Mouse (Mus musculus) intestine, embryonic 16.5 days (tissue): Measurements from ENCODE around the gene Arhgap31. TPM values are rescaled to one million over a fixed set of nuclear protein-coding genes. Genes with fewer than 3 reads are reported as not detected.
A peak's percentile ranks its signal among the peaks of the same experiment; 100 is the strongest.

ENCODE experiments used
- ATAC-seq: fragments of 200-750 bp; cut with Nextera tagmentation; 2 replicates; pipeline ENCODE4 v1.8.0; 2017; ENCODE audit warnings: moderate TSS enrichment, moderate library complexity
- H3K27ac ChIP-seq: fragments of 300-500 bp; sonication (generic); 2 replicates; pipeline ENCODE4 v1.5.1; 2014; ENCODE audit warnings: mild to moderate bottlenecking, low read length
- H3K27me3 ChIP-seq: fragments of 300-500 bp; sonication (generic); replicated peaks from 2 replicates; pipeline ENCODE4 v1.6.1; 2014; ENCODE audit warnings: low read length, control low read depth, mixed read lengths; ENCODE audit not compliant: control insufficient read depth, insufficient read depth
- H3K36me3 ChIP-seq: fragments of 300-500 bp; sonication (generic); 2 replicates; pipeline ENCODE4 v1.6.1; 2014; ENCODE audit warnings: low read length, control low read depth; ENCODE audit not compliant: control insufficient read depth, insufficient read depth
- H3K4me1 ChIP-seq: fragments of 300-500 bp; sonication (generic); 2 replicates; pipeline ENCODE4 v1.6.1; 2014; ENCODE audit warnings: low read length, control low read depth, mixed read lengths; ENCODE audit not compliant: control insufficient read depth, insufficient read depth
- H3K4me2 ChIP-seq: fragments of 300-500 bp; sonication (generic); 2 replicates; pipeline ENCODE4 v1.6.1; 2014; ENCODE audit warnings: low read depth, low read length, control low read depth
- H3K4me3 ChIP-seq: fragments of 300-500 bp; sonication (generic); 2 replicates; pipeline ENCODE4 v1.5.1; 2014; ENCODE audit warnings: mild to moderate bottlenecking, low read length
- H3K9ac ChIP-seq: fragments of 300-500 bp; sonication (generic); 2 replicates; pipeline ENCODE4 v1.6.1; 2014; ENCODE audit warnings: low read depth, low read length
- H3K9me3 ChIP-seq: fragments of 300-500 bp; sonication (generic); 2 replicates; pipeline ENCODE4 v1.6.1; 2016; ENCODE audit warnings: low read length, control low read depth; ENCODE audit not compliant: control insufficient read depth
- WGBS: fragments of 180-500 bp; shearing (Covaris S2); extraction: QIAGEN DNeasy Blood & Tissue Kit; methylation state at CpG from one replicate; pipeline ENCODE4 v1.1.7; 2014; 5-methylcytosine and 5-hydroxymethylcytosine counted together
- polyA plus RNA-seq: library from polyadenylated mRNA; unstranded; fragments of >200 nt; fragmentation: Nextera tagmentation; extraction: Ambion mirVana; gene quantifications from 2 replicates; pipeline ENCODE4 v1.2.1, GENCODE M21; 2015

The Arhgap31 gene
- polyA plus RNA-seq, 1 experiment from 2014 or later, result 5.7 TPM

- Histone ChIP-seq H3K27me3 (no peaks in the 10 kb centered on the region), H3K4me2 (no peak overlapping the region), H3K27ac (no peak overlapping the region), H3K4me3 (no peak overlapping the region), H3K9ac (no peak overlapping the region), H3K4me1 (0 out of 2 replicates have a peak, but pooled peaks cover 4% of the 10 kb centered on the region), H3K9me3 (no peaks in the 10 kb centered on the region), H3K36me3 (peaks cover 6% of the 10 kb centered on the region)
- WGBS, result 78% methylated on average over 12 of the region's 12 CpGs
- ATAC-seq, result peak; percentile 71
Measured at GRCm38 (mm10) chr16:38592026-38592678, 120.9 kb downstream of the Arhgap31 start.

GRCm38 (mm10) chr16:38591506-38591905, 121.6 kb downstream of the Arhgap31 start:
- Histone ChIP-seq H3K9ac (no peak overlapping the region), H3K27ac (no peak overlapping the region), H3K4me3 (no peak overlapping the region), H3K36me3 (peaks cover 9% of the 10 kb centered on the region), H3K27me3 (no peaks in the 10 kb centered on the region), H3K4me1 (0 out of 2 replicates have a peak, but pooled peaks cover 4% of the 10 kb centered on the region), H3K4me2 (no peak overlapping the region), H3K9me3 (no peaks in the 10 kb centered on the region)
- no peak for ATAC-seq
- WGBS, result 81% methylated on average over 3 of the region's 3 CpGs

GRCm38 (mm10) chr16:38587572-38587971, 125.5 kb downstream of the Arhgap31 start:
- H3K4me1 ChIP-seq, result 0 out of 2 replicates have a peak, but pooled peaks cover 4% of the 10 kb centered on the region
- H3K9ac ChIP-seq, result no peak overlapping the region
- no peak overlapping the region for H3K4me2 ChIP-seq
- WGBS, result 83% methylated on average over 4 of the region's 4 CpGs
- H3K27ac ChIP-seq, result no peak overlapping the region
- H3K4me3 ChIP-seq, result no peak overlapping the region
- ATAC-seq, result no peak
- H3K36me3 ChIP-seq, result peaks cover 22% of the 10 kb centered on the region
- no peaks in the 10 kb centered on the region for H3K27me3 ChIP-seq
- no peaks in the 10 kb centered on the region for H3K9me3 ChIP-seq

GRCm38 (mm10) chr16:38587163-38587562, 125.9 kb downstream of the Arhgap31 start:
- Histone ChIP-seq H3K36me3 (peaks cover 22% of the 10 kb centered on the region), H3K9me3 (no peaks in the 10 kb centered on the region), H3K27ac (no peak overlapping the region), H3K27me3 (no peaks in the 10 kb centered on the region), H3K9ac (no peak overlapping the region), H3K4me1 (0 out of 2 replicates have a peak, but pooled peaks cover 4% of the 10 kb centered on the region), H3K4me2 (no peak overlapping the region), H3K4me3 (no peak overlapping the region)
- 91% methylated on average over 5 of the region's 5 CpGs for WGBS
- no peak for ATAC-seq

GRCm38 (mm10) chr16:38585186-38585585, 127.9 kb downstream of the Arhgap31 start:
- H3K4me1 ChIP-seq, result no peaks in the 10 kb centered on the region
- no peak overlapping the region for H3K4me3 ChIP-seq
- no peak overlapping the region for H3K27ac ChIP-seq
- no peak overlapping the region for H3K9ac ChIP-seq
- H3K9me3 ChIP-seq, result no peaks in the 10 kb centered on the region
- no peaks in the 10 kb centered on the region for H3K27me3 ChIP-seq
- 89% methylated on average over 5 of the region's 5 CpGs for WGBS
- H3K4me2 ChIP-seq, result no peak overlapping the region
- H3K36me3 ChIP-seq, result peaks cover 16% of the 10 kb centered on the region
- ATAC-seq, result no peak

GRCm38 (mm10) chr16:38584761-38585160, 128.3 kb downstream of the Arhgap31 start:
- Histone ChIP-seq H3K36me3 (peaks cover 16% of the 10 kb centered on the region), H3K4me1 (no peaks in the 10 kb centered on the region), H3K4me3 (no peak overlapping the region), H3K9ac (no peak overlapping the region), H3K27ac (no peak overlapping the region), H3K27me3 (no peaks in the 10 kb centered on the region), H3K9me3 (no peaks in the 10 kb centered on the region), H3K4me2 (no peak overlapping the region)
- ATAC-seq, result no peak
- 87% methylated on average over 7 of the region's 7 CpGs for WGBS

- Histone ChIP-seq H3K9me3 (no peaks in the 10 kb centered on the region), H3K9ac (no peak overlapping the region), H3K27me3 (no peaks in the 10 kb centered on the region), H3K27ac (no peak overlapping the region), H3K36me3 (peaks cover 8% of the 10 kb centered on the region), H3K4me1 (no peaks in the 10 kb centered on the region), H3K4me2 (no peak overlapping the region), H3K4me3 (no peak overlapping the region)
- 98% methylated on average over 3 of the region's 3 CpGs for WGBS
- no peak for ATAC-seq
Measured at GRCm38 (mm10) chr16:38571481-38571880, 141.6 kb downstream of the Arhgap31 start.

- Histone ChIP-seq H3K36me3 (peaks cover 2% of the 10 kb centered on the region), H3K9ac (no peak overlapping the region), H3K4me2 (no peak overlapping the region), H3K4me1 (peaks cover 7% of the 10 kb centered on the region), H3K27ac (no peak overlapping the region), H3K4me3 (no peak overlapping the region), H3K9me3 (no peaks in the 10 kb centered on the region), H3K27me3 (no peaks in the 10 kb centered on the region)
- 92% methylated on average over 5 of the region's 5 CpGs for WGBS
- no peak for ATAC-seq
Measured at GRCm38 (mm10) chr16:38568192-38568591, 144.9 kb downstream of the Arhgap31 start.

GRCm38 (mm10) chr16:38563516-38563915, 149.6 kb downstream of the Arhgap31 start:
- no peaks in the 10 kb centered on the region for H3K9me3 ChIP-seq
- H3K27ac ChIP-seq, result no peak overlapping the region
- WGBS, result 30% methylated on average over 10 of the region's 10 CpGs
- H3K36me3 ChIP-seq, result no peaks in the 10 kb centered on the region
- H3K4me1 ChIP-seq, result peaks cover 7% of the 10 kb centered on the region
- no peak for ATAC-seq
- peak overlapping the region; percentile 70 for H3K4me2 ChIP-seq
- H3K4me3 ChIP-seq, result peak overlapping the region; percentile 94
- H3K27me3 ChIP-seq, result no peaks in the 10 kb centered on the region
- peak overlapping the region; percentile 94 for H3K9ac ChIP-seq

- H3K27ac ChIP-seq, result peak overlapping the region; percentile 73
- under 1% methylated on average over 25 of the region's 25 CpGs for WGBS
- H3K4me1 ChIP-seq, result peaks cover 7% of the 10 kb centered on the region
- H3K4me3 ChIP-seq, result peak overlapping the region; percentile 94
- no peaks in the 10 kb centered on the region for H3K36me3 ChIP-seq
- peak; percentile 79 for ATAC-seq
- H3K27me3 ChIP-seq, result no peaks in the 10 kb centered on the region
- H3K4me2 ChIP-seq, result peak overlapping the region; percentile 70
- peak overlapping the region; percentile 94 for H3K9ac ChIP-seq
- no peaks in the 10 kb centered on the region for H3K9me3 ChIP-seq
Measured at GRCm38 (mm10) chr16:38562968-38563327, 150.1 kb downstream of the Arhgap31 start.
